Mouse (Mus musculus) olfactory bulb, adult 2 months (tissue): Measurements from ENCODE around the gene Tmem8b.

ENCODE experiments used
- CTCF ChIP-seq: fragments of 200-500 bp; IDR thresholded peaks from 2 replicates; pipeline ENCODE4 v1.5.1; 2012; ENCODE audit warnings: low read depth, mild to moderate bottlenecking, low read length, moderate library complexity; ENCODE audit not compliant: insufficient read depth
- POLR2A ChIP-seq: fragments of 200-500 bp; IDR thresholded peaks from 2 replicates; pipeline ENCODE4 v1.6.1; 2012; ENCODE audit warnings: mild to moderate bottlenecking, low read depth, low read length, moderate library complexity; ENCODE audit not compliant: insufficient read depth

- no peak for TF ChIP-seq CTCF
- no peak for TF ChIP-seq POLR2A
These were observed 61.2 kb downstream of the Tmem8b start, which contains the start of gene Spaar for GRCm38 (mm10) chr4:43729794-43730550.
